In genomic region chrX:99159020-99159419, GRCm38 (mm10) we compare ENCODE assay signal across 19 mouse cellular contexts.
"Had no signal": no experiment of that assay in that cellular context is flagged by ENCODE, and none has a peak within 500 bp of the region (broad histone marks: within the 10 kb centered on the region; RNA-seq: fewer than 3 reads in every experiment).

No protein-coding gene starts in this region.

- DNase-seq: kidney, adult 11 months; kidney, adult 8-10 months; kidney, postnatal 14 days; layer of hippocampus, adult 9-11 months; lung, postnatal 4 days; retina, postnatal 1 day; right cerebral cortex, postnatal 25 days; spleen, adult 18-20 months; thymus, postnatal 25 days had no signal

- H3K4me3 ChIP-seq: intestine, embryonic 15.5 days; kidney, embryonic 15.5 days; layer of hippocampus, adult 2 months; limb, embryonic 10.5 days; limb, embryonic 13.5 days; midbrain, embryonic 12.5 days; midbrain, embryonic 15.5 days; myocyte; neural tube, embryonic 13.5 days; stomach, embryonic 15.5 days had no signal

- H3K36me3 ChIP-seq: intestine, embryonic 15.5 days; kidney, embryonic 15.5 days; limb, embryonic 10.5 days; limb, embryonic 13.5 days; midbrain, embryonic 12.5 days; midbrain, embryonic 15.5 days; neural tube, embryonic 13.5 days; stomach, embryonic 15.5 days had no signal

- H3K9me3 ChIP-seq: intestine, embryonic 15.5 days; kidney, embryonic 15.5 days; limb, embryonic 10.5 days; limb, embryonic 13.5 days; midbrain, embryonic 12.5 days; midbrain, embryonic 15.5 days; neural tube, embryonic 13.5 days; stomach, embryonic 15.5 days had no signal

- H3K27ac ChIP-seq: intestine, embryonic 15.5 days; kidney, embryonic 15.5 days; layer of hippocampus, adult 2 months; limb, embryonic 10.5 days; limb, embryonic 13.5 days; midbrain, embryonic 12.5 days; midbrain, embryonic 15.5 days; neural tube, embryonic 13.5 days; stomach, embryonic 15.5 days had no signal

- H3K4me2 ChIP-seq: intestine, embryonic 15.5 days; kidney, embryonic 15.5 days; limb, embryonic 13.5 days; midbrain, embryonic 12.5 days; midbrain, embryonic 15.5 days; neural tube, embryonic 13.5 days; stomach, embryonic 15.5 days had no signal

- H3K4me1 ChIP-seq: intestine, embryonic 15.5 days; midbrain, embryonic 12.5 days; midbrain, embryonic 15.5 days; neural tube, embryonic 13.5 days; stomach, embryonic 15.5 days had no signal

- ATAC-seq: intestine, embryonic 15.5 days; midbrain, embryonic 15.5 days had no signal

- H3K9ac ChIP-seq: intestine, embryonic 15.5 days; kidney, embryonic 15.5 days; limb, embryonic 13.5 days; midbrain, embryonic 12.5 days; midbrain, embryonic 15.5 days; neural tube, embryonic 13.5 days; stomach, embryonic 15.5 days had no signal
